Mouse (Mus musculus): ENCODE results near the gene Clnk. TPM values are rescaled to one million over a fixed set of nuclear protein-coding genes. Genes with fewer than 3 reads are reported as not detected.
"Not testable (repeated sequence)": the region's sequence is repeated elsewhere in the genome, so short reads cannot be mapped to it uniquely, and the experiment has no call there.

The Clnk gene
- total and polyA plus RNA-seq, 3 experiments: not detected

DNA sequence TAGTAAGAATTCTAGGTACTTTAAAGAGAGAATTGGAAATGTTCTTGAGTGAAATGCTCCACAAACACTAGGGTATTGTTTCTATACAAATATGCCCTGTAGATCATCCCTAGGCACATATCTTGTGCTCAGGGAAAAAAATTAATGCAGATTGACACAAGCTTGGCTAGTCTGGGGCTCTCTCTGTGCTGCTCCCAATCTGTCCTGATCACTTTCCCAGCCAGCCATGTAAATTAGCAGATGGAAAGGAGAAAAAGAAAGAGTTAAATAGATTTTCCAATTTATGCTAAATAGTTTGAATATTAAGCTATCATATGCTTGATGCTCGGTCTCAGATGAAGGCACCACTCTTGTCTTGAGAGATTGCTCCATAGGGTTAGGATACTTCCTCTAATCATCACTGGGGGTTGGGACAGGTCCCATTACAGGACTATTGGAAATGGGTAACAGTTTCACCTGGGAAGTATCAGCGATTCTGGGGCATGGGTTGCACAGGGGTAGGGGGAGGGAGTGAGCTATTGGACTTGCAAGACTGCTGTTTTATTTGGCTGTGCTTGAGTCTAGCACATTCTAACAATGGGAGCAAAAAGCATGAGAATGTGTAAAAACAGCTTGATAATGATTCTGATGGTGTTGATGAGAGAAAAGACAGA lies 10.1 kb upstream of the Clnk start:
- DNase-seq (ENCODE audit: low spot score) (no peak), ATAC-seq (ENCODE audit: extremely low read depth, insufficient number of reproducible peaks, low FRiP score, poor library complexity, severe bottlenecking) (no peak)
- Histone ChIP-seq H3K4me3 (ENCODE audit: low read depth, low read length) (no peak overlapping the region), H3K4me1 (ENCODE audit: insufficient read depth, low read depth, low read length) (no peaks in the 10 kb centered on the region), H3K36me3 (replicated peaks) (no peaks in the 10 kb centered on the region), H3K27me3 (ENCODE audit: insufficient read depth, low read length) (no peaks in the 10 kb centered on the region), H3K9me3 (replicated peaks) (0 out of 2 replicates have a peak, but pooled peaks cover 3% of the 10 kb centered on the region)
- no peak for TF ChIP-seq CTCF (IDR thresholded peaks at IDR 0.05; ENCODE audit: low read depth, low read length)
- TF ChIP-seq GATA2 (IDR thresholded peaks at IDR 0.05; ENCODE audit: borderline replicate concordance, low read depth, low read length): no peak
- TF ChIP-seq POLR2AphosphoS5 (IDR thresholded peaks at IDR 0.05; ENCODE audit: insufficient replicate concordance, low read depth, low read length): no peak
- no peak for TF ChIP-seq GATA1 (IDR thresholded peaks at IDR 0.05; ENCODE audit: borderline replicate concordance, low read length)
- TF ChIP-seq TAL1 (conservative IDR thresholded peaks at IDR 0.05; ENCODE audit: low read depth, low read length): no peak

DNA sequence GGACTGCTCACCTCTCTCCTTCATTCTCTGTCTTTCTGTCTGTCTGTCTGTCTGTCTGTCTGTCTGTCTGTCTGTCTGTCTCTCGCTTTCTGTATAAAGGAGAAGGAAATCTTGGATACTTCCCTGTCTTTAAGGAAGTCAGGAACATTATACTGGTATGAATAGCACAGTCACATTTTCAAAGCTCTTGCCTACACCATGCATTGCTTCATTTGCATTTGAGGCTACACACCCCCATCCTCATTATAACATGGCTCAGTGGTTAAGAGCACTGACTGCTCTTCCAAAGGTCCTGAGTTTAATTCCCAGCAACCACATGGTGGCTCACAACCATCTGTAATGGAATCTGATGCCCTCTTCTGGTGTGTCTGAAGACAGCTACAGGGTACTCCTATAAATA lies 6.0 kb upstream of the Clnk start:
- H3K27me3 ChIP-seq (ENCODE audit: insufficient read depth, low read length); H3K4me3 ChIP-seq (ENCODE audit: low read depth, low read length); ATAC-seq (ENCODE audit: extremely low read depth, insufficient number of reproducible peaks, low FRiP score, poor library complexity, severe bottlenecking); H3K36me3 ChIP-seq (replicated peaks); H3K4me1 ChIP-seq (ENCODE audit: insufficient read depth, low read depth, low read length); H3K9me3 ChIP-seq (replicated peaks); DNase-seq (ENCODE audit: low spot score): not testable (repeated sequence)

GRCm38 (mm10) chr5:38881728-38882620 lies 5.4 kb upstream of the Clnk start:
- Histone ChIP-seq H3K9me3 (replicated peaks) (0 out of 2 replicates have a peak, but pooled peaks cover 4% of the 10 kb centered on the region), H3K4me1 (ENCODE audit: insufficient read depth, low read depth, low read length) (no peaks in the 10 kb centered on the region), H3K36me3 (replicated peaks) (no peaks in the 10 kb centered on the region), H3K27me3 (ENCODE audit: insufficient read depth, low read length) (no peaks in the 10 kb centered on the region), H3K4me3 (ENCODE audit: low read depth, low read length) (no peak overlapping the region)
- ATAC-seq (ENCODE audit: extremely low read depth, insufficient number of reproducible peaks, low FRiP score, poor library complexity, severe bottlenecking) (no peak), DNase-seq (ENCODE audit: low spot score) (no peak)
- no peak for TF ChIP-seq GATA1 (IDR thresholded peaks at IDR 0.05; ENCODE audit: borderline replicate concordance, low read length)
- no peak for TF ChIP-seq GATA2 (IDR thresholded peaks at IDR 0.05; ENCODE audit: borderline replicate concordance, low read depth, low read length)
- no peak for TF ChIP-seq POLR2AphosphoS5 (IDR thresholded peaks at IDR 0.05; ENCODE audit: insufficient replicate concordance, low read depth, low read length)
- TF ChIP-seq CTCF (IDR thresholded peaks at IDR 0.05; ENCODE audit: low read depth, low read length): no peak
- TF ChIP-seq TAL1 (conservative IDR thresholded peaks at IDR 0.05; ENCODE audit: low read depth, low read length): no peak

- peaks cover 8% of the 10 kb centered on the region; the same call in 1 of the 2 replicates for H3K9me3 ChIP-seq (replicated peaks)
- no peaks in the 10 kb centered on the region for H3K4me1 ChIP-seq (ENCODE audit: insufficient read depth, low read depth, low read length)
- H3K27me3 ChIP-seq (ENCODE audit: insufficient read depth, low read length): no peaks in the 10 kb centered on the region
- H3K4me3 ChIP-seq (ENCODE audit: low read depth, low read length): no peak overlapping the region
- no peaks in the 10 kb centered on the region for H3K36me3 ChIP-seq (replicated peaks)
- DNase-seq (ENCODE audit: low spot score): no peak
- ATAC-seq (ENCODE audit: extremely low read depth, insufficient number of reproducible peaks, low FRiP score, poor library complexity, severe bottlenecking): no peak
- no peak for TF ChIP-seq TAL1 (conservative IDR thresholded peaks at IDR 0.05; ENCODE audit: low read depth, low read length)
- TF ChIP-seq POLR2AphosphoS5 (IDR thresholded peaks at IDR 0.05; ENCODE audit: insufficient replicate concordance, low read depth, low read length): no peak
- TF ChIP-seq GATA1 (IDR thresholded peaks at IDR 0.05; ENCODE audit: borderline replicate concordance, low read length): no peak
- TF ChIP-seq CTCF (IDR thresholded peaks at IDR 0.05; ENCODE audit: low read depth, low read length): no peak
- no peak for TF ChIP-seq GATA2 (IDR thresholded peaks at IDR 0.05; ENCODE audit: borderline replicate concordance, low read depth, low read length)
These were observed 4.8 kb upstream of the Clnk start for GRCm38 (mm10) chr5:38881416-38881727.

DNA sequence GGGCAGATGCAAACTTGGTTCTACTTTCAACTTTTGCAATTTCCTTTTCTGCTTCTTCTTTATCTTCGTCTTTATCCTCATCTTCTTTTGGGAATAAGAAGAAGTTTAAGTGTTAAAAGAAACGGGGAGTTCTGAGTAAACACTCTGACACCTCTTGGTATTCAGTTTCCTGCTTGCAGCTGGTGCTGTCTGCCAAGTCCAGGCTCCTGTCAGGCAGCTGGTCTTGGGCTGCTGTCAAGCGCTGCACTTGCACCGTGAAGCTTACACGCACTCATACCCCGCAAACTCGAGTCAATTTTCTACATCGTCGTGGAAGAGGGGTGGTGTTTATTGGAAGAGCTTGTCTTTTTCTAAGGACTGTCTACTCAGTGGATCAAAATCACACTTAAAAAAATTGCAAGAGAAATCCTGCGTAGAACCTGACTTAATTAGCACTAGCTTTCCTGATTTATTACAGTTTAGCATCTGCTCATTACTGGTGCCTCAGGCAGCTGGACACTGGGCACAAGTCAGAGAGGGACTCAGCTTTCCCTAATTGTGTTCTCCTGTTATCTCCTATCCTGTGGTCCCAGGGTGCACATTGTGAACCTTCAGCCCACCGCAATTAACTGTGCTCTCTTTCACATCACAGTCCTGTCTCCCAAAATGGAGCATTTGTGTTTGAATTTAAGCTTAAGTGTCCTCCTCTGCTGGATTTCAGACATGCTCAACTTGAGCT lies 3.5 kb upstream of the Clnk start:
- H3K4me3 ChIP-seq (ENCODE audit: low read depth, low read length): no peak overlapping the region
- TF ChIP-seq CTCF (IDR thresholded peaks at IDR 0.05; ENCODE audit: low read depth, low read length): no peak
- TF ChIP-seq POLR2AphosphoS5 (IDR thresholded peaks at IDR 0.05; ENCODE audit: insufficient replicate concordance, low read depth, low read length): no peak
- no peak for TF ChIP-seq TAL1 (conservative IDR thresholded peaks at IDR 0.05; ENCODE audit: low read depth, low read length)
- no peak for TF ChIP-seq GATA1 (IDR thresholded peaks at IDR 0.05; ENCODE audit: borderline replicate concordance, low read length)
- no peak for ATAC-seq (ENCODE audit: extremely low read depth, insufficient number of reproducible peaks, low FRiP score, poor library complexity, severe bottlenecking)

DNA sequence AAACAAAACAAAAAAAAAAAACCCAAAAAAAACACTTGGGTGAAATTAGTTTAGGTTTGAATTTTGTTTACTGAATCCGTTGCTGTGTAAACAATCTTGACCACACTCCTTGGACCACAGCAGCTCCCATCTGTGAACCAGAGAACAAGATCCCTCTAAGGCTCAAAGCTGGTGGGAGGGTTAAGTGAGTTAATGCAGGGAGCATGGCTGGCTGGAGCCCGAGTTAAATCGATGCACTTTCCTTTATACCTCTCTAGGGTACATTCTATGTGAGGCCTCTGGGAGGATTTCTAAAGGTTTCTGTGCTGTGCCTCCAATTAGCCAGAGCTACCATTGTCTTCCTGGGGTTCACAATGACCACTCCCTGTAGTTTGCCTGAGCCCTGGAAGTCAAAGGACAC lies 1.2 kb downstream of the Clnk start:
- peaks cover 16% of the 10 kb centered on the region for H3K9me3 ChIP-seq (replicated peaks)
- H3K36me3 ChIP-seq (replicated peaks): no peaks in the 10 kb centered on the region
- ATAC-seq (ENCODE audit: extremely low read depth, insufficient number of reproducible peaks, low FRiP score, poor library complexity, severe bottlenecking): no peak

More for the DNA sequence above, 3.5 kb upstream of the Clnk start:
- no peaks in the 10 kb centered on the region for H3K4me1 ChIP-seq (ENCODE audit: insufficient read depth, low read depth, low read length)
- no peaks in the 10 kb centered on the region for H3K27me3 ChIP-seq (ENCODE audit: insufficient read depth, low read length)
- no peak for DNase-seq (ENCODE audit: low spot score)
- peaks cover 7% of the 10 kb centered on the region; the same call in 1 of the 2 replicates for H3K9me3 ChIP-seq (replicated peaks)
- H3K36me3 ChIP-seq (replicated peaks): no peaks in the 10 kb centered on the region

More for the DNA sequence above, 1.2 kb downstream of the Clnk start:
- H3K4me3 ChIP-seq (ENCODE audit: low read depth, low read length): no peak overlapping the region
- TF ChIP-seq POLR2AphosphoS5 (IDR thresholded peaks at IDR 0.05; ENCODE audit: insufficient replicate concordance, low read depth, low read length): no peak
- TF ChIP-seq GATA2 (IDR thresholded peaks at IDR 0.05; ENCODE audit: borderline replicate concordance, low read depth, low read length): no peak
- no peak for TF ChIP-seq GATA1 (IDR thresholded peaks at IDR 0.05; ENCODE audit: borderline replicate concordance, low read length)
- TF ChIP-seq CTCF (IDR thresholded peaks at IDR 0.05; ENCODE audit: low read depth, low read length): no peak
- TF ChIP-seq TAL1 (conservative IDR thresholded peaks at IDR 0.05; ENCODE audit: low read depth, low read length): no peak
- DNase-seq (ENCODE audit: low spot score): no peak
- no peaks in the 10 kb centered on the region for H3K4me1 ChIP-seq (ENCODE audit: insufficient read depth, low read depth, low read length)
- H3K27me3 ChIP-seq (ENCODE audit: insufficient read depth, low read length): no peaks in the 10 kb centered on the region

Data from G1E (cell line).